Mouse (Mus musculus): Measurements from ENCODE around the gene Rbmxl1.

Gene Rbmxl1

DNA sequence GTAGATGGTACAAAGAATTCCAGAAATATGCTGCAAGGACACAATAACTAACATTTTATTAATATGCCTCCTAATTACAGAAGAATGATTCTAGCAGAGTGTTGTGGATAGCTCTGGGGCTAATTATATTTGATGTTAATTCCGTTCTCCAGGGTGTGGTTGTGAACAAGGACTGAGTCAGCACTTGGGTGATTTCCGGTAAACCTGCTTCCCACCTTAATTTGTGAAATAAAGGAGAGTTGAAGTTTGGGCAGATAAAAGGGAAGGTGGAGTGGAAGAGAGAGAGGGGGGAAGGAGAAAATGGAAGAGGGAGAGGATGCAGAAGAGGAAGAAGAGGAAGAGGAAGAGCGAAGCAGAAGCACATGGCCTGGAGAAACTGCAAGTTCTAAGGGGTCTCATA is 19.0 kb downstream of the Rbmxl1 start:
- DNase-seq: no peak

DNA sequence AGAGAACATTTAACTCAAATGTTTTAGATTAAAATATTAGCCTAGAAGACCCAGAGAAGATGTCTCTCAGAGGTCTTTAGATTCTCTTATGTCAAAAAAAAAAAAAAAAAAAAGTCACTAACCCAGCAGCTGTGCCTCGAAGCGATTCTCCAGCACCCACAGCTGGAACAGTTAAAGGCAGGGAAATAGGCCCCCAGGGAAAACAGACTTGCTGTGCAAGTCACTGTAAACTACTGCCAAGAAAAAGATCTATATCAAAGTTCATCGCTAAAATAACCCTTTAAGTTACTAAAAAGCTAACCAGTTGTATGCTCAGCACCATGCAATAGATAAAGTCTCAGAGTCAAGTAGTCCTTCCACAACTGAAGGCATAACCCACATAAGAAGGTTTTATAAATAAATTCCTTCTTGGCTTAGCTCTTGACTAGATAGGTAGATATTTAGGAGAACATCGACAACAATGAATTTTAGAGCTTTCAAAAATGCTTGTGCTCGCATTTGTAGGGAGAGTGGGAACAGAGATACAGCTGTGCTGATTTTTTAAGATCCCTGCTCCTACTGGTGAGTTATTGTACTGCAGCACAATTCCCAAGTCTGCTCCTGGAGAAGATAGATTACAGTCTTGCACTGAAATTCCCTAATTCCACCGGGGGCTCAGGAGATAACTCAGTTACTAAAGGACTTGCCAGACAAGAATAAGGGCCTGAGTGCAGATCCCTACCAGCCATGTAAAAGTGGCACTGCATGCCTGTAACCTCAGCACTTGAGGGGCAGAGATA is 31.5 kb downstream of the Rbmxl1 start:
- DNase-seq: no peak

DNA sequence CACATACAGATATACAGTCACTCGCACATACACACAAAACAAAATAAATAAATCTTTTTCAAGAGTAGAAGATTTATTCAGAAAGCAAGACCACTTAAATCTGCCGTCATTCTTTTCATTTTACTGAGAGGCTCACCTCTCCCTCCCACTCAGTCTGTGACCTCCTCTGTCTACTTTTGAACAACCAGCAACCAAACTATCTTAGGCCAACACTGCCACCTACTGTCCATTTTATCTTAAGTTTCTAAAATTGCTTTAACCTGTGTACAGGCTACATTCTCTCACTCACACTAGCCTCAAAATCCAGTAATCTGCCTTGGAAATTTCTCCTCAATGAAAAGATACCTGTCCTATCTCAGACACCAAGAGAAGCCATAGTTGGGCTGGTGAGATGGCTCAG is 40.8 kb downstream of the Rbmxl1 start:
- DNase-seq: no peak

DNA sequence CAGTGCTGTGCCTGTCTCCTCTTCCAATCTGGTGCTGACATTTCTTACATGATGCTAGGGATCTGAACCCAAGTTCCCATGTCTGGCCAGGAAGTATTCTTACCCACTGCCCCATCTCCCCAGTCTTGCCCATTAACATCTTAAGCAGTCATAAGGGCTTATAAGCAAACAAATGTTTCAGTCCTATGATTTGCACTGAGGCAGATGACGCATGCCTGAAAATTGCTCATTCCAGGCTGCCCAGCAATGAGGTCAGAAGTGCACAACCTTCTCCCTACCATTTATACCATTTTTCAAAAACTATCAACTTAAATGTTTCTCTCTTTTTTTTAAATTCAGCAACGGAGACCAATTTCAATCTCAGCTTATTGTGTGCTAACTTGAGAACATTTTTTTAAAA is 44.8 kb downstream of the Rbmxl1 start:
- DNase-seq: no peak

DNA sequence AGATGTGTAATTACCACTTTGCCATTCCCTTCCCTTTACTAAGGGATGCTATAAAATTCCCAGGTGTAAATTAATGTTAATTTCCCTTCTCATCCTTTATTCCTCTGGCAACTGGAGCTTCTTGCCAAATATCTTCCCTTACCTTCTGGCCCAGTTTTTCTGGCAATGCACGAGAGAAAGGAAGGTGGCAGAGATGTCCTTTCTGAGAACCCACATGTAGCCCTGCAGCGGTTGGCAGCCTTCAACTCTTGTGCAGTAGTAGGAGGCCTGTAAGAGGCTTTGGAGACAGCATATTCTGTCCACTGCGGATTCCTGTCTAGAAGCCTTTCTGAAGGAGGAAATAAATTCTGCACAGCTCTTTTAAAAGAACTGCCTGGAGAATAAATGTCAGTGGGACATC is 52.3 kb downstream of the Rbmxl1 start:
- no peak for DNase-seq
